Mouse (Mus musculus): ENCODE data around the gene Rora. TPM values are rescaled to one million over a fixed set of nuclear protein-coding genes. Genes with fewer than 3 reads are reported as not detected.
A peak's percentile ranks its signal among the peaks of the same experiment; 100 is the strongest.

Rora gene
- polyA plus RNA-seq, 1 experiment from 2014 or later = 43.6 TPM

DNA sequence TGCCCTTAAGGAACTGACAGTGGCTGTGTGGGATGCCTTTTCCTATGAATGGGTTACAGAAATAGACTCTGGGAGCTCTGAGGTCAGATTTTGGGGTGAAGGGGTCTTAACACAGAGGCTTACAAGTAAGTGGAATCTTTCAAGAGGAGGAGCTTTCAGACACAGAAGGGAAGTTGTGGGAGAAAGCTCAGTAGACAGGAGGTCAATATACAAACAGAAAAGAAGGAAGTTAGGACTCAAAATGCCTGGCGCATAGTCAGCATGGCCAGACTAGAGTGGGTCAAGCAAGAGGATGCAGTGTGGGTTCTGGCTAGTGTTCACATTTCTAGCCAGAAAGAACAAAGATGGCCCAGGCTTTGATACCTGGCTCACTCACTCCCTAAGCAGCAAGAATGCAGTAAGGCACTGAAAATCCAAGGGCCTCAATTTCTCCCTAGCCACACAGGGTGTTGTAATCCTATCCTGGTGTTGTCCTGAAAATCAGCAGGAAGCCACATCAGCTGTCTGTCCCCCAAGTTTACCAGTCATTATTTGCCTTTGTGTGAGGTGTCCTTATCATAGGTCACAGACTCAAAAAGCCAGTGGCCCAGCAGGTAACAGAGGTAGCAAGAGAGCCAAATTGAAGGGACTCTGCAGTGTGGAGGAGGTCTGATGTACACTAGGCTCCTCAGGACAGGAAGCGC lies 456.2 kb downstream of the Rora start:
- Histone ChIP-seq H3K9me3 (replicated peaks; ENCODE audit: control insufficient read depth, low read length, poor library complexity, severe bottlenecking) (no peaks in the 10 kb centered on the region), H3K36me3 (ENCODE audit: control insufficient read depth, insufficient read depth, low read length) (no peaks in the 10 kb centered on the region), H3K27me3 (ENCODE audit: control insufficient read depth, insufficient read depth, low read depth, low read length) (no peaks in the 10 kb centered on the region), H3K4me1 (ENCODE audit: control insufficient read depth, insufficient read depth, low read length) (peaks cover 3% of the 10 kb centered on the region; the same call in 1 of the 2 replicates), H3K4me2 (ENCODE audit: low read length) (no peak overlapping the region), H3K27ac (ENCODE audit: low read length) (no peak overlapping the region), H3K9ac (ENCODE audit: low read depth, low read length) (no peak overlapping the region), H3K4me3 (ENCODE audit: low read depth, low read length) (no peak overlapping the region)
- no peak for ATAC-seq
- WGBS = 88% methylated on average over 2 of the region's 2 CpGs

DNA sequence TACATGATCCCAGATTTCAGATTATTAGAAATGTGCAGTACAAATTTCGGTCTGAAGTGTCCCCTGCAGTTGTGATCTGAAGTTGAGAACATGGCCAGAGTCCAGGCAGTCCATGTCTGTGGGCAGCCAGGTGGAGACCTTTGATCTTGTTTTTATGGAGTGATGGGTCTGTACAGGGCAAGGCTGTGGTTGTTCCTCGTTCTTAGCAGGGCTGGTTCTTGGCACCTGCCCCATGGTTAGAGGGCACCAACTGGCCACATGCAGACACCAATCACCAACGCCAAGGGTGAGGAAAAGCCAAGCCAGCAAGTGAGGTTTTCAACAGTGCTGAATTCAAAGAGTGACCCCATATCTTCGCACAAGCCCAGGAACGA lies 456.7 kb downstream of the Rora start:
- no peak overlapping the region for H3K9ac ChIP-seq (ENCODE audit: low read depth, low read length)
- no peak for ATAC-seq

DNA sequence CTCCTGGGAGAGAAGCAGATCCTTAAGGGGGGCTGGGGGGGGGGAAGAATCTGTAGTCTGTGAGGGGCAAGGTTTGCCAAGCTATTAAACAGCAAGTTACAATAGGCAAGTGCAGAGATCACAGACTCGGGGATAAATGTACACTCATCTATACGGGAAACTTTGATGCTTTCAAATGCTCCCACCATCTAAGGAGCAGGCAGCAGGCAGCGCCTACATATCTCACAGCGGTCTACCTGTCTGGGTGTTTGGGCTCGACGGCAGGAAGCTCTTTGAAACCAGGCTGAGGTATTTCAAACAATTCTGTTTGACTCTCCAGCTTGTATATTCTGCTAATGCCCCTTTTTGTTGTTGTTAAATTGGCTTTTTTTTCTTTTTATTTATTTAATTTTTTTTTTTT lies 457.1 kb downstream of the Rora start:
- Histone ChIP-seq H3K4me1 (ENCODE audit: control insufficient read depth, insufficient read depth, low read length) (peaks cover 3% of the 10 kb centered on the region; the same call in 1 of the 2 replicates), H3K27me3 (ENCODE audit: control insufficient read depth, insufficient read depth, low read depth, low read length) (no peaks in the 10 kb centered on the region)

More for the DNA sequence above, 456.7 kb downstream of the Rora start:
- no peak overlapping the region for H3K27ac ChIP-seq (ENCODE audit: low read length)
- H3K36me3 ChIP-seq (ENCODE audit: control insufficient read depth, insufficient read depth, low read length) = no peaks in the 10 kb centered on the region
- no peaks in the 10 kb centered on the region for H3K9me3 ChIP-seq (replicated peaks; ENCODE audit: control insufficient read depth, low read length, poor library complexity, severe bottlenecking)
- WGBS = 61% methylated on average over 5 of the region's 5 CpGs
- no peaks in the 10 kb centered on the region for H3K27me3 ChIP-seq (ENCODE audit: control insufficient read depth, insufficient read depth, low read depth, low read length)
- H3K4me1 ChIP-seq (ENCODE audit: control insufficient read depth, insufficient read depth, low read length) = peaks cover 3% of the 10 kb centered on the region; the same call in 1 of the 2 replicates
- no peak overlapping the region for H3K4me2 ChIP-seq (ENCODE audit: low read length)
- no peak overlapping the region for H3K4me3 ChIP-seq (ENCODE audit: low read depth, low read length)

GRCm38 (mm10) chr9:69111539-69111938 lies 458.0 kb downstream of the Rora start:
- WGBS = 79% methylated on average over 6 of the region's 6 CpGs
- no peak overlapping the region for H3K4me2 ChIP-seq (ENCODE audit: low read length)
- peaks cover 3% of the 10 kb centered on the region; the same call in 1 of the 2 replicates for H3K4me1 ChIP-seq (ENCODE audit: control insufficient read depth, insufficient read depth, low read length)
- no peaks in the 10 kb centered on the region for H3K9me3 ChIP-seq (replicated peaks; ENCODE audit: control insufficient read depth, low read length, poor library complexity, severe bottlenecking)
- no peak for ATAC-seq
- H3K9ac ChIP-seq (ENCODE audit: low read depth, low read length) = no peak overlapping the region
- no peak overlapping the region for H3K4me3 ChIP-seq (ENCODE audit: low read depth, low read length)
- H3K27me3 ChIP-seq (ENCODE audit: control insufficient read depth, insufficient read depth, low read depth, low read length) = no peaks in the 10 kb centered on the region
- no peak overlapping the region for H3K27ac ChIP-seq (ENCODE audit: low read length)
- H3K36me3 ChIP-seq (ENCODE audit: control insufficient read depth, insufficient read depth, low read length) = no peaks in the 10 kb centered on the region

More for the DNA sequence above, 457.1 kb downstream of the Rora start:
- Histone ChIP-seq H3K9ac (ENCODE audit: low read depth, low read length) (no peak overlapping the region), H3K27ac (ENCODE audit: low read length) (no peak overlapping the region), H3K4me2 (ENCODE audit: low read length) (no peak overlapping the region), H3K9me3 (replicated peaks; ENCODE audit: control insufficient read depth, low read length, poor library complexity, severe bottlenecking) (no peaks in the 10 kb centered on the region), H3K4me3 (ENCODE audit: low read depth, low read length) (no peak overlapping the region), H3K36me3 (ENCODE audit: control insufficient read depth, insufficient read depth, low read length) (no peaks in the 10 kb centered on the region)
- ATAC-seq = 0 out of 2 replicates have a peak, but pooled peaks have one; percentile 21
- WGBS = 50% methylated on average over 6 of the region's 6 CpGs

GRCm38 (mm10) chr9:69114429-69114984 lies 460.9 kb downstream of the Rora start:
- no peak overlapping the region for H3K4me2 ChIP-seq (ENCODE audit: low read length)
- ATAC-seq = no peak
- 26% methylated on average over 9 of the region's 9 CpGs for WGBS

DNA sequence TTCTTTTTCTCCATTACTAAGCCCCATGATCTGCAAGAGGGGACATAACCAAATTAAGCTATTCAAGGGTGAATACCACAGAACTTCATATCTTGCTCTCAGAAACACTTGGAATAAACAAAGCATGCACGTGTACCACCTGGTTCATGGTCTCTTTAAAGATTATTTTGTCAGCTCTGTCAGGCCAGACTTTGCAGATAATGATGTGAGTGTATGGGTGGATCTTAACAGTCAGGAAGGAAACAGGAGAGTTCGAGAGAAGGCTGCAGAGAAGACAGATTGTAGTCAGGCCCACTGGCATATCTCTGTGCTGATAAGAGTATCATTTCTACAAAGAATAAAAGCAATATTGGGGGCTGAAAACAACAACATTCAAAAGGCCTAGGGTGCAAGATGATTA lies 463.2 kb downstream of the Rora start:
- Histone ChIP-seq H3K27me3 (ENCODE audit: control insufficient read depth, insufficient read depth, low read depth, low read length) (no peaks in the 10 kb centered on the region), H3K4me1 (ENCODE audit: control insufficient read depth, insufficient read depth, low read length) (peaks cover 3% of the 10 kb centered on the region; the same call in 1 of the 2 replicates), H3K4me2 (ENCODE audit: low read length) (no peak overlapping the region), H3K9me3 (replicated peaks; ENCODE audit: control insufficient read depth, low read length, poor library complexity, severe bottlenecking) (no peaks in the 10 kb centered on the region), H3K4me3 (ENCODE audit: low read depth, low read length) (no peak overlapping the region), H3K27ac (ENCODE audit: low read length) (no peak overlapping the region), H3K9ac (ENCODE audit: low read depth, low read length) (no peak overlapping the region), H3K36me3 (ENCODE audit: control insufficient read depth, insufficient read depth, low read length) (no peaks in the 10 kb centered on the region)
- 63% methylated on average over 2 of the region's 2 CpGs for whole genome bisulfite sequencing
- no peak for ATAC-seq

More at GRCm38 (mm10) chr9:69114429-69114984, 460.9 kb downstream of the Rora start:
- H3K9me3 ChIP-seq (replicated peaks; ENCODE audit: control insufficient read depth, low read length, poor library complexity, severe bottlenecking) = no peaks in the 10 kb centered on the region
- no peaks in the 10 kb centered on the region for H3K36me3 ChIP-seq (ENCODE audit: control insufficient read depth, insufficient read depth, low read length)
- no peak overlapping the region for H3K27ac ChIP-seq (ENCODE audit: low read length)
- H3K9ac ChIP-seq (ENCODE audit: low read depth, low read length) = no peak overlapping the region
- peaks cover 3% of the 10 kb centered on the region; the same call in 1 of the 2 replicates for H3K4me1 ChIP-seq (ENCODE audit: control insufficient read depth, insufficient read depth, low read length)
- H3K27me3 ChIP-seq (ENCODE audit: control insufficient read depth, insufficient read depth, low read depth, low read length) = no peaks in the 10 kb centered on the region
- H3K4me3 ChIP-seq (ENCODE audit: low read depth, low read length) = no peak overlapping the region

- no peak overlapping the region for H3K9ac ChIP-seq (ENCODE audit: low read depth, low read length)
- no peaks in the 10 kb centered on the region for H3K36me3 ChIP-seq (ENCODE audit: control insufficient read depth, insufficient read depth, low read length)
- no peaks in the 10 kb centered on the region for H3K9me3 ChIP-seq (replicated peaks; ENCODE audit: control insufficient read depth, low read length, poor library complexity, severe bottlenecking)
- H3K27me3 ChIP-seq (ENCODE audit: control insufficient read depth, insufficient read depth, low read depth, low read length) = no peaks in the 10 kb centered on the region
- no peak for ATAC-seq
- peaks cover 3% of the 10 kb centered on the region for H3K4me1 ChIP-seq (ENCODE audit: control insufficient read depth, insufficient read depth, low read length)
- 47% methylated on average over 12 of the region's 12 CpGs for WGBS
- no peak overlapping the region for H3K27ac ChIP-seq (ENCODE audit: low read length)
- H3K4me2 ChIP-seq (ENCODE audit: low read length) = no peak overlapping the region
- H3K4me3 ChIP-seq (ENCODE audit: low read depth, low read length) = no peak overlapping the region
These were observed 467.6 kb downstream of the Rora start for GRCm38 (mm10) chr9:69121117-69121740.

DNA sequence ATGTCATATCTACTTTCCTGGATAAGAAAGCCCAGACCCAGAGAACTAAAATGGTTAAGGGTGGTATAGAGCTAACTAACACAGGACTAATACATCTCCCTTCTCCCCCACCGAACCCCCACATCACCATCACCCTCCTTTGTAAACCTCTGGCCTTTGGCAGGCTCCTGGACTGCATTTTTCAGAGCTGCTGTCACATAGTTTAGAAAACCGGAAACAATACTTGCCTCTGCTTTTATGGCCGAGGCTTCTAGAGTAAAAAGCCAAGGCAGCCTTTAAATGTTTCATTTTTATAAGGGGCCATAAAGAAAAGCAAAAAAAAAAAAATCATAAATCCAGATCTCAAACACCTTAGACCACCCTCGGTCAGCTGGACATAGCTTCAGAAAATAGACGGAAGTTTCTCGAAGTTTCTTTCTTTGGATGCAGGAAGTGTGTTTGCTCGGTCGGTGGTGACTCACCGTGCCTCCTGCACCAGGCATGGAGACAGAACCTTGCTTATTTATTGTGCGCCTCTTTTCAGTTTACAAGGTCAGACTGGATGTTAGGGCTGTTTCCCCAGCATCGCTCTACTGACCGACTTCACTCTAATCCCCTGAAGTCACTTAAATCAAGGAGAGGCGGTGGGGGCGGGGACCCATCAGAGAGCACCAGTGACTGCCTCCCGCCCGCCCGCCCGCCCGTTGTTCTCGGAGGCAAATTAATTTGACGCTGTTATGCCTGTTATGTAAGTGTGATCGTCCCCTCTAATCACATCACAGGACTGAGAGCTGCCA lies 471.6 kb downstream of the Rora start:
- Histone ChIP-seq H3K36me3 (ENCODE audit: control insufficient read depth, insufficient read depth, low read length) (no peaks in the 10 kb centered on the region), H3K9ac (ENCODE audit: low read depth, low read length) (peak overlapping the region; percentile 13; the same call in 1 of the 2 replicates), H3K4me1 (ENCODE audit: control insufficient read depth, insufficient read depth, low read length) (peaks cover 3% of the 10 kb centered on the region), H3K27me3 (ENCODE audit: control insufficient read depth, insufficient read depth, low read depth, low read length) (no peaks in the 10 kb centered on the region), H3K9me3 (replicated peaks; ENCODE audit: control insufficient read depth, low read length, poor library complexity, severe bottlenecking) (no peaks in the 10 kb centered on the region), H3K4me3 (ENCODE audit: low read depth, low read length) (peak overlapping the region; percentile 0; the same call in 1 of the 2 replicates), H3K4me2 (ENCODE audit: low read length) (peak overlapping the region; percentile 49), H3K27ac (ENCODE audit: low read length) (no peak overlapping the region)
- WGBS = 12% methylated on average over 22 of the region's 22 CpGs
- ATAC-seq = no peak
